Comparison of ENCODE assay signal across 9 mouse cellular contexts in the genomic region with DNA sequence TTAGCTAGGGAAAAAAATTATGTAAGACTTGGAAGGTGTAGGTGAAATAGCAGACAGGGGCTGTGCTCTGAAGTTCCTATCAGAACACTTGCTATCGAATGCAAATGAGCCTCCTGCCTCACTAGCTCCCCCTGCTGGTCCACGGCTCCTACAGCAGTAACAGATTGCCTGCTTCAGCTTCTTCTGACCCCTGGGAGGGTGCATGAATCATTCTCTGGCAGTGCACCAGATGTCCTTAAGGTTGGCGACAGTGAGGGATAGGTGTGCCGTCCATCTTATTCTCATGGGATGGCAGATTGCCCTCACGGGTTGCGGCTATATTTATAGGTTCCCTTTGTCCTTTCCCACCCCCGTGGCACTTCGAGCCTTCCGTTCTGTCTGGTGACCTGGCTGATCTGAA.
DNase-seq lines count a peak whose midpoint lies in the region; ATAC-seq and TF ChIP-seq lines count a peak whose summit lies in the region.
"Had no signal": no experiment of that assay in that cellular context is flagged by ENCODE, and none has a peak within 500 bp of the region (broad histone marks: within the 10 kb centered on the region; RNA-seq: fewer than 3 reads in every experiment).

No protein-coding gene starts in this region.

- 27% methylated on average over 9 of the region's 9 CpGs for WGBS in heart, embryonic 14.5 days
- 38% methylated on average over 9 of the region's 9 CpGs for WGBS in small intestine, adult 2 months

- TF ChIP-seq POLR2A in small intestine, adult 2 months (IDR thresholded peaks at IDR 0.05; ENCODE audit: low read depth, low read length), result no peak

- no peak overlapping the region for H3K27ac ChIP-seq in heart, embryonic 14.5 days (replicated peaks in 1 of 2; ENCODE audit: control insufficient read depth in 1 of 2, insufficient read depth in 1 of 2, low read depth in 2 of 2, low read length in 2 of 2)
- H3K27ac ChIP-seq in layer of hippocampus, adult 2 months, result no peak overlapping the region
- H3K27ac ChIP-seq in small intestine, adult 2 months (ENCODE audit: insufficient read depth, low read depth, low read length), result no peak overlapping the region
- H3K27ac ChIP-seq: macrophage had no signal

- H3K4me3 ChIP-seq in heart, embryonic 14.5 days (ENCODE audit: control insufficient read depth in 1 of 2, insufficient read depth in 1 of 2, low read depth in 1 of 2, low read length in 2 of 2), result no peak overlapping the region
- no peak overlapping the region for H3K4me3 ChIP-seq in layer of hippocampus, adult 2 months
- no peak overlapping the region for H3K4me3 ChIP-seq in small intestine, adult 2 months (ENCODE audit: low read depth, low read length)

- peak overlapping the region; percentile 52 for H3K4me2 ChIP-seq in heart, embryonic 14.5 days (ENCODE audit: low read length)

- no peak for ATAC-seq in heart, embryonic 14.5 days (ENCODE audit: insufficient number of reproducible peaks, insufficient read depth, low FRiP score, low read depth)
- no peak for ATAC-seq in erythroid progenitor cell, adult 5-6 weeks (replicated peaks; ENCODE audit: low FRiP score, poor library complexity, severe bottlenecking)

- no peaks in the 10 kb centered on the region for H3K36me3 ChIP-seq in heart, embryonic 14.5 days (ENCODE audit: control insufficient read depth, insufficient read depth, low read length)
- H3K36me3 ChIP-seq in small intestine, adult 2 months (ENCODE audit: control insufficient read depth, insufficient read depth, low read length), result no peaks in the 10 kb centered on the region

- peak; percentile 22 to 34 for DNase-seq in CD8-positive naive resting alpha-beta T cell, adult 2 months (ENCODE audit: low read depth in 2 of 2, low spot score in 2 of 2)
- peak; percentile 87 for DNase-seq in adrenal gland, adult 2 months
- DNase-seq in embryo, embryonic 11 days, result peak; percentile 81
- DNase-seq in layer of hippocampus, adult 2 months (ENCODE audit: low spot score in 2 of 2), result peak; percentile 68 to 81
- DNase-seq in lung, postnatal 36 days, result peak; percentile 65

- H3K9ac ChIP-seq in heart, embryonic 14.5 days (ENCODE audit: low read length), result no peak overlapping the region; the same call in 1 of the 2 replicates

- H3K9me3 ChIP-seq in heart, embryonic 14.5 days (ENCODE audit: control insufficient read depth, low read length), result no peaks in the 10 kb centered on the region

- no peaks in the 10 kb centered on the region for H3K4me1 ChIP-seq in heart, embryonic 14.5 days (ENCODE audit: control insufficient read depth in 2 of 2, insufficient read depth in 2 of 2, low read length in 2 of 2)
- no peaks in the 10 kb centered on the region for H3K4me1 ChIP-seq in small intestine, adult 2 months (ENCODE audit: control insufficient read depth, insufficient read depth, insufficient read length, low read length)

- TF ChIP-seq CTCF in layer of hippocampus, adult 2 months (conservative IDR thresholded peaks at IDR 0.05), result peak; percentile 93
- TF ChIP-seq CTCF in small intestine, adult 2 months (IDR thresholded peaks at IDR 0.05; ENCODE audit: extremely low read depth, insufficient read length, insufficient replicate concordance, low read depth, low read length), result peak; percentile 67; the same call in 1 of the 2 replicates

- no peaks in the 10 kb centered on the region for H3K27me3 ChIP-seq in heart, embryonic 14.5 days (ENCODE audit: control insufficient read depth, insufficient read depth, low read length)
- no peaks in the 10 kb centered on the region for H3K27me3 ChIP-seq in small intestine, adult 2 months (ENCODE audit: control insufficient read depth, insufficient read depth, low read length)

Comparison
In these comparisons a context has a peak if more than half of its experiments do, and no peak if none do; other contexts are left out.
1. DNase-seq: peak in every context shown above with its lines; median percentile 87 in adrenal gland, adult 2 months; 81 in embryo, embryonic 11 days; 74 in layer of hippocampus, adult 2 months; 65 in lung, postnatal 36 days; 28 in CD8-positive naive resting alpha-beta T cell, adult 2 months.